14 mouse cellular contexts compared by ENCODE assay signal in the genomic region with DNA sequence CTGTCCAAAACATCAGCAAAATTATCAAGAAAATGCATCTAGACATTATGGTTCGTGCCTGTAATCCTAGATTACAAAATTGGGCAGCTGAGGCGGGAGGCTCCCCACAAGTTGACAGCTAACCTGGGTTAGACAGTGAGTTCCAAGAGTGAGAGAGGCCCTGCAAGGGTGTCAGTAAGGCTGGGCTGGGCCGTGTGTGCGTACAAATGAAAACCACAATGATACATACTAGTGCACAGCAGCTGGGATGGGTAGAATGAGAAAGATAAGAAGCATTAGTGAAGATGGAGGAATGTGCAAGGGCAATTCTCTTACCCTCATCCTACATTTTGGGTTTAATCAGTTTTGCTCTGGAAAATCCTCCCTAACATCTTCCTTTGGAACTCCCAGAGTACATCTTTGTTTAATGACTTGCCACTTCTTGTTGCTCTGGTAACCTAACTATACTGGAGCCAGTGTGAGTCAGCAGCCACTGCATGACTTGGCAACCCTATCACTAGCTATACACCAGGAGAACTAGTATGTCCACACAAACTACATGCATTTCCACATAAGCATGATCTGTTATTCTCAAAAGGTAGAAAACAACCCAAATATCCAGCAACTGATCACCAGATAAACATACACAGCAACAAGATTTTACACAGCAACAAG. TPM values are rescaled to one million over a fixed set of nuclear protein-coding genes. Genes with fewer than 3 reads are reported as not detected.
A peak's percentile ranks its signal among the peaks of the same experiment; 100 is the strongest.
DNase-seq lines count a peak whose midpoint lies in the region; ATAC-seq lines count a peak whose summit lies in the region.
"Had no signal": no experiment of that assay in that cellular context is flagged by ENCODE, and none has a peak within 500 bp of the region (broad histone marks: within the 10 kb centered on the region; RNA-seq: fewer than 3 reads in every experiment).

No protein-coding gene starts in this region.

- peaks cover 59% of the 10 kb centered on the region for H3K36me3 ChIP-seq in heart, embryonic 12.5 days
- H3K36me3 ChIP-seq in erythroblast, embryonic 14.5 days (ENCODE audit: control insufficient read depth): peaks cover 95% of the 10 kb centered on the region

- WGBS in heart, embryonic 12.5 days: 85% methylated on average over 4 of the region's 4 CpGs

- no peak overlapping the region for H3K9ac ChIP-seq in heart, embryonic 12.5 days
- H3K9ac ChIP-seq: neural tube, embryonic 15.5 days had no signal

- peaks cover 8% of the 10 kb centered on the region for H3K4me1 ChIP-seq in heart, embryonic 12.5 days (replicated peaks)
- H3K4me1 ChIP-seq in erythroblast, embryonic 14.5 days (ENCODE audit: control insufficient read depth): peaks cover 69% of the 10 kb centered on the region
- H3K4me1 ChIP-seq: neural tube, embryonic 15.5 days had no signal

- H3K27ac ChIP-seq in heart, embryonic 12.5 days (ENCODE audit: poor library complexity, severe bottlenecking): no peak overlapping the region
- H3K27ac ChIP-seq: neural tube, embryonic 15.5 days had no signal

- H3K4me2 ChIP-seq in heart, embryonic 12.5 days: no peak overlapping the region
- H3K4me2 ChIP-seq: neural tube, embryonic 15.5 days had no signal

- ATAC-seq in heart, embryonic 12.5 days (ENCODE audit: insufficient number of reproducible peaks, low FRiP score): peak; percentile 93
- ATAC-seq in megakaryocyte progenitor cell, adult 5-6 weeks (replicated peaks; ENCODE audit: poor library complexity): peak; percentile 72
- no peak for ATAC-seq in activated CD4-positive, CD25-positive, alpha-beta regulatory T cell, adult 4 months
- ATAC-seq: hindbrain, embryonic 16.5 days had no signal

- no peaks in the 10 kb centered on the region for H3K9me3 ChIP-seq in heart, embryonic 12.5 days (replicated peaks)
- no peaks in the 10 kb centered on the region for H3K9me3 ChIP-seq in erythroblast, embryonic 14.5 days (ENCODE audit: control insufficient read depth, low read length)
- H3K9me3 ChIP-seq: neural tube, embryonic 15.5 days had no signal

- no peak for DNase-seq in heart, adult 8-10 months (ENCODE audit: low spot score)
- peak; percentile 15 for DNase-seq in MEL-GATA-1-ER (ENCODE audit: extremely low read depth, low read depth)
- no peak for DNase-seq in kidney, postnatal 14 days
- DNase-seq in right cerebral cortex, postnatal 25 days: no peak
- DNase-seq: cerebellum, postnatal 36 days; midbrain, embryonic 14.5 days had no signal

- no peak overlapping the region for H3K4me3 ChIP-seq in heart, embryonic 12.5 days
- peak overlapping the region; percentile 53 for H3K4me3 ChIP-seq in erythroblast, embryonic 14.5 days (replicated peaks)
- H3K4me3 ChIP-seq: neural tube, embryonic 15.5 days had no signal

- no peaks in the 10 kb centered on the region for H3K27me3 ChIP-seq in heart, embryonic 12.5 days (replicated peaks)
- peaks cover 13% of the 10 kb centered on the region for H3K27me3 ChIP-seq in erythroblast, embryonic 14.5 days (ENCODE audit: control insufficient read depth)
- H3K27me3 ChIP-seq: neural tube, embryonic 15.5 days had no signal

RNA-seq across cellular contexts. Expression of gene Fbxl3, which starts 12.6 kb away (rescaled TPM):
- polyA plus RNA-seq in heart, embryonic 12.5 days (2016; fragmentation: Nextera tagmentation; extraction: Ambion mirVana): 26.5 and 28.3 TPM in 2 replicates
- 10 to 100 TPM; 45.0 to 59.5 (median 55.1) TPM for total RNA-seq in heart, adult 8-10 months (2022)
- polyA plus RNA-seq in erythroblast, embryonic 14.5 days (2012): 2.6 and 3.3 TPM in 2 replicates
- 25.7 and 28.7 TPM in 2 replicates for total RNA-seq in megakaryocyte progenitor cell, adult 5-6 weeks (2015)
- total RNA-seq in megakaryocyte progenitor cell, adult 5-6 weeks (2017): 40.6 and 46.9 TPM in 2 replicates
- polyA plus RNA-seq in activated CD4-positive, CD25-positive, alpha-beta regulatory T cell, adult 4 months (2017; shearing (Covaris generic)): 10 to 100 TPM; 26.5 to 31.1 TPM

RNA-seq across cellular contexts. Expression of gene Cln5, which starts 16.8 kb away (rescaled TPM):
- 31.0 TPM in 2 replicates for polyA plus RNA-seq in heart, embryonic 12.5 days (2016; fragmentation: Nextera tagmentation; extraction: Ambion mirVana)
- 10 to 100 TPM; 18.7 to 24.8 (median 21.1) TPM for total RNA-seq in heart, adult 8-10 months (2022)
- 0.40 and 0.63 TPM in 2 replicates for polyA plus RNA-seq in erythroblast, embryonic 14.5 days (2012)
- total RNA-seq in megakaryocyte progenitor cell, adult 5-6 weeks (2015): 43.9 and 46.8 TPM in 2 replicates
- 36.8 and 39.2 TPM in 2 replicates for total RNA-seq in megakaryocyte progenitor cell, adult 5-6 weeks (2017)
- polyA plus RNA-seq in activated CD4-positive, CD25-positive, alpha-beta regulatory T cell, adult 4 months (2017; shearing (Covaris generic)): 10 to 100 TPM; 15.5 to 19.6 TPM

RNA-seq across cellular contexts. Expression of gene Acod1, which starts 40.0 kb away (rescaled TPM):
- not detected in 2 replicates for polyA plus RNA-seq in heart, embryonic 12.5 days (2016; fragmentation: Nextera tagmentation; extraction: Ambion mirVana)
- under 1 TPM in 1 of 4 experiments, not detected in 3; 0.09 TPM for total RNA-seq in heart, adult 8-10 months (2022)
- not detected in 2 replicates for polyA plus RNA-seq in erythroblast, embryonic 14.5 days (2012)
- total RNA-seq in megakaryocyte progenitor cell, adult 5-6 weeks (2015): 0.07 and 0.20 TPM in 2 replicates
- total RNA-seq in megakaryocyte progenitor cell, adult 5-6 weeks (2017): 0.27 and 0.46 TPM in 2 replicates
- not detected for polyA plus RNA-seq in activated CD4-positive, CD25-positive, alpha-beta regulatory T cell, adult 4 months (2017; shearing (Covaris generic))
- total RNA-seq: heart, adult 18-20 months had no signal
- polyA plus RNA-seq: hindbrain, embryonic 16.5 days; limb, embryonic 11.5 days; neural tube, embryonic 15.5 days had no signal

Comparison
In these comparisons a context has a peak if more than half of its experiments do, and no peak if none do; other contexts are left out.
1. RNA of gene Cln5, which starts 16.8 kb away (polyA plus RNA-seq): 31.0 TPM in heart, embryonic 12.5 days and 15.5 to 19.6 TPM in activated CD4-positive, CD25-positive, alpha-beta regulatory T cell, adult 4 months; 0.40 to 0.63 TPM in erythroblast, embryonic 14.5 days; every median in the first group is over 10 times any median in the second.